Mouse (Mus musculus) midbrain, embryonic 12.5 days (tissue): ENCODE measurements around the gene Sec14l4. TPM values are rescaled to one million over a fixed set of nuclear protein-coding genes. Genes with fewer than 3 reads are reported as not detected.

Source experiments
- ATAC-seq: fragments of 200-750 bp; cut with Nextera tagmentation; 2 replicates; pipeline ENCODE4 v1.8.0; 2017; ENCODE audit warnings: low read depth, moderate TSS enrichment, moderate library complexity; ENCODE audit not compliant: low FRiP score
- H3K27ac ChIP-seq: fragments of 300-500 bp; sonication (generic); replicated peaks from 2 replicates; pipeline ENCODE4 v1.5.1; 2016; ENCODE audit warnings: mild to moderate bottlenecking
- H3K27me3 ChIP-seq: fragments of 300-500 bp; sonication (generic); 2 replicates; pipeline ENCODE4 v1.6.1; 2016; ENCODE audit warnings: mild to moderate bottlenecking
- H3K36me3 ChIP-seq: fragments of 300-500 bp; sonication (generic); 2 replicates; pipeline ENCODE4 v1.6.1; 2016
- H3K4me1 ChIP-seq: fragments of 300-500 bp; sonication (generic); 2 replicates; pipeline ENCODE4 v1.6.1; 2016
- H3K4me2 ChIP-seq: fragments of 300-500 bp; sonication (generic); replicated peaks from 2 replicates; pipeline ENCODE4 v1.6.1; 2016; ENCODE audit warnings: mild to moderate bottlenecking, moderate library complexity
- H3K4me3 ChIP-seq: fragments of 300-500 bp; sonication (generic); 2 replicates; pipeline ENCODE4 v1.5.1; 2016; ENCODE audit warnings: mild to moderate bottlenecking
- H3K9ac ChIP-seq: fragments of 300-500 bp; sonication (generic); replicated peaks from 2 replicates; pipeline ENCODE4 v1.6.1; 2016; ENCODE audit warnings: mild to moderate bottlenecking, moderate library complexity
- H3K9me3 ChIP-seq: fragments of 300-500 bp; sonication (generic); 2 replicates; pipeline ENCODE4 v1.6.1; 2016; ENCODE audit warnings: mild to moderate bottlenecking
- WGBS: fragments of 180-500 bp; shearing (Covaris S2); methylation state at CpG from one replicate; pipeline ENCODE4 v1.1.7; 2016; 5-methylcytosine and 5-hydroxymethylcytosine counted together
- polyA plus RNA-seq: library from polyadenylated mRNA; unstranded; fragments of >200 nt; fragmentation: Nextera tagmentation; extraction: Ambion mirVana; gene quantifications from 2 replicates; pipeline ENCODE4 v1.2.1, GENCODE M21; 2016

Sec14l4 gene
- polyA plus RNA-seq, 1 experiment from 2014 or later = not detected

DNA sequence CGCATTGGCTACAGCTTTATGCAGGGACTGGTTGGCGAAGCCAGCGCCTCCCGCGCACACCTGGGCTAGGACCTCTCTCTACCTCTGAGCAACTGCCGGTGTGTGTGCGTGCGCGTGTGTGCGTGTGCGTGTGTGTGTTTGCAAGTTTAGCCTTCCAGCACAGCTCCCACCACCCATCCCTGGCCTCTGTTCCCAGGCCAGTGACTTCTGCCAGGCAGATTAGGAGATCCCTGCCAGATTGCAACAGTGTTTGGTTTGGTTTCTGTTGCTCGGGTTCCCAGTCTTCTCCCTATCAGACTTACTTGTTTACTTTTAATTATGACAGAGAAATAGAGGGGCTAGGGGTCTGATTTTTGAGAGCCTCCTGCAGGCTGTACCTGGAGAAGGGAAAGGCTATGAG lies 699 bp downstream of the Sec14l4 start:
- no peak overlapping the region for H3K9ac ChIP-seq
- H3K36me3 ChIP-seq = no peaks in the 10 kb centered on the region
- H3K9me3 ChIP-seq = no peaks in the 10 kb centered on the region
- H3K4me3 ChIP-seq = no peak overlapping the region
- H3K4me1 ChIP-seq = no peaks in the 10 kb centered on the region
- WGBS = 38% methylated on average over 12 of the region's 12 CpGs
- no peak for ATAC-seq
- H3K27me3 ChIP-seq = peaks cover 7% of the 10 kb centered on the region
- no peak overlapping the region for H3K4me2 ChIP-seq
- no peak overlapping the region for H3K27ac ChIP-seq

- no peaks in the 10 kb centered on the region for H3K36me3 ChIP-seq
- ATAC-seq = no peak
- H3K4me2 ChIP-seq = no peak overlapping the region
- no peaks in the 10 kb centered on the region for H3K4me1 ChIP-seq
- H3K9me3 ChIP-seq = no peaks in the 10 kb centered on the region
- peaks cover 7% of the 10 kb centered on the region for H3K27me3 ChIP-seq
- H3K27ac ChIP-seq = no peak overlapping the region
- H3K9ac ChIP-seq = no peak overlapping the region
- WGBS = 69% methylated on average over 7 of the region's 7 CpGs
- H3K4me3 ChIP-seq = no peak overlapping the region
Observed at GRCm38 (mm10) chr11:4033471-4033870, 2.2 kb downstream of the Sec14l4 start.

DNA sequence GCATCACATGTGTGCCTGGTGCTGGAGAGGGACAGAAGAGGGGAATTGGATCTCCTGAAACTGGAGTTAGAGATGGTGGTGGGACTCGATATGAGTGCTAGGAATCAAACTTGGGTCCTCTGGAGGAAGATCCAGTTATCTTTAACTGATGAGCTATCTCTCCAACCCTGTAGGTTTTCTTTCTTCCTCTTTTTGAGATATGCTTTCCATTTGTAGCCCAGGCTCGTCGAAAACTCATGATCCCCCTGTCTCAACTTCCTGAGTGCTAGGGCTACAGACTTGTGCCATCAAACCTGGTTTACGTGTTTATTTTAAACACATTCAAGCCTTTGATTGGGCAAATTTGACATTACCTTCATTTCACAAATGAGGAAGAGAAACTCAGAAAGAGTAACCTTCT lies 2.9 kb downstream of the Sec14l4 start:
- Histone ChIP-seq H3K4me1 (no peaks in the 10 kb centered on the region), H3K27me3 (peaks cover 7% of the 10 kb centered on the region), H3K9ac (no peak overlapping the region), H3K36me3 (no peaks in the 10 kb centered on the region), H3K27ac (no peak overlapping the region), H3K4me2 (no peak overlapping the region), H3K9me3 (no peaks in the 10 kb centered on the region), H3K4me3 (no peak overlapping the region)
- ATAC-seq = no peak
- 91% methylated on average over 4 of the region's 4 CpGs for WGBS

- H3K36me3 ChIP-seq = no peaks in the 10 kb centered on the region
- WGBS = 71% methylated on average over 18 of the region's 18 CpGs
Observed at GRCm38 (mm10) chr11:4035116-4035892, 4.0 kb downstream of the Sec14l4 start.

GRCm38 (mm10) chr11:4035916-4036315 lies 4.7 kb downstream of the Sec14l4 start:
- Histone ChIP-seq H3K4me3 (no peak overlapping the region), H3K27me3 (peaks cover 7% of the 10 kb centered on the region), H3K27ac (no peak overlapping the region), H3K4me1 (no peaks in the 10 kb centered on the region), H3K9ac (no peak overlapping the region), H3K4me2 (no peak overlapping the region), H3K36me3 (no peaks in the 10 kb centered on the region), H3K9me3 (no peaks in the 10 kb centered on the region)
- ATAC-seq = no peak
- WGBS = 92% methylated on average over 6 of the region's 6 CpGs

More at GRCm38 (mm10) chr11:4035116-4035892, 4.0 kb downstream of the Sec14l4 start:
- Histone ChIP-seq H3K27me3 (peaks cover 7% of the 10 kb centered on the region), H3K9ac (no peak overlapping the region), H3K4me2 (no peak overlapping the region), H3K4me3 (no peak overlapping the region), H3K27ac (no peak overlapping the region), H3K4me1 (no peaks in the 10 kb centered on the region), H3K9me3 (no peaks in the 10 kb centered on the region)
- no peak for ATAC-seq

DNA sequence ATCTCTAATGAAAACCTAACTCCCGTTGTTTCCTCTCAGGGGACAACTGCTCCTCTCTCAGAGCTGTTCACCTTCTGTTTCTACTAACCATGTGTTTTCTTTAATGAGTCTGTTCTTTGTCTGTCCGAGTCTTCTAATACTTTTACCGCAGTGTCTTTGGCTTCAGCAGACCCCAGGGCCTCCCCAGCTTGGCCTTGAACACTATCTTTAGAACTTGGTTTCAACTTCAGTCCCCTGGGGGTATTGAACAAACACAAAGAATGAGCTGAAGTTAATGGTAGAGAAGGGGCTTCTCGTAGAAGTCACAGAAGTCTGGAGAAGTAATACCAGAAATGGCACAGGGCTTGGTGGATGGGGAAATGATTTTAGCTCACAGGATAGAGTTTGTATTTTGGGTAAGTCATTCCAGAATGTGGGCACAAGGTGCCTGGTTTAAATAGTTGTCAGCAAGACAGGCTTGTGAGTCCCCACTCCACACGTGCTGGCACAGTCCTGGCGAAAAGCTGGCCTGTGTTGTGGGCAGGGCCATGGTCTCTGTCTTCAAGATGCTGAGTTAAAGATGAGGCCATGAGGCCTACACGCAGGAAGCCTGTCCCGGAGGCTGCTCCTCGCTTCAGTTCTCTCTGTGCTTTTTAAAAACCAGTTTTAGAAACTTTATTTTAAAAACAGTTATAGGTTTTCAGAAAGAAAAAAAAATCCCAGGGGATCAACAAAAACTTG lies 5.3 kb downstream of the Sec14l4 start:
- 70% methylated on average over 9 of the region's 9 CpGs for WGBS

DNA sequence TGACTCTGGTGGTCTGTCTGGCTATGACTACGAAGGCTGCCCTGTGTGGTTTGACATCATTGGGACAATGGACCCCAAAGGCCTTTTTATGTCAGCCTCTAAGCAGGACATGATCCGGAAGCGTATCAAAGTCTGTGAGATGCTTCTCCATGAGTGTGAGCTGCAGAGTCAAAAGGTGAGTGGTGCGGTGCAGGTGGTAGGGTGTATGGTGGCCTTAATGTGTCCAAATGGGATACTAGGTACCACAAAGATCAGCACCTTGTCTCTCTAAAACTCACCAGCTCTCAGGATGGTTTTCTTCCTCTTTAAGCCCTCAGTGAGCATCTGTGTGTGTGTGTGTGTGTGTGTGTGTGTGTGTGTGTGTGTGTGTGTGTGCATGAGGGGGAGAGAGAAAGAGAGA lies 8.7 kb downstream of the Sec14l4 start:
- no peaks in the 10 kb centered on the region for H3K9me3 ChIP-seq
- no peaks in the 10 kb centered on the region for H3K36me3 ChIP-seq
- H3K4me1 ChIP-seq = no peaks in the 10 kb centered on the region
- H3K27me3 ChIP-seq = 0 out of 2 replicates have a peak, but pooled peaks cover 3% of the 10 kb centered on the region
- H3K27ac ChIP-seq = no peak overlapping the region
- H3K9ac ChIP-seq = no peak overlapping the region
- no peak for ATAC-seq
- H3K4me2 ChIP-seq = no peak overlapping the region
- no peak overlapping the region for H3K4me3 ChIP-seq
- WGBS = 93% methylated on average over 4 of the region's 4 CpGs

More for the DNA sequence above, 5.3 kb downstream of the Sec14l4 start:
- no peak overlapping the region for H3K4me3 ChIP-seq
- no peak overlapping the region for H3K9ac ChIP-seq
- no peaks in the 10 kb centered on the region for H3K4me1 ChIP-seq
- H3K36me3 ChIP-seq = no peaks in the 10 kb centered on the region
- H3K27ac ChIP-seq = no peak overlapping the region
- no peak overlapping the region for H3K4me2 ChIP-seq
- no peak for ATAC-seq
- peaks cover 4% of the 10 kb centered on the region for H3K27me3 ChIP-seq
- no peaks in the 10 kb centered on the region for H3K9me3 ChIP-seq

DNA sequence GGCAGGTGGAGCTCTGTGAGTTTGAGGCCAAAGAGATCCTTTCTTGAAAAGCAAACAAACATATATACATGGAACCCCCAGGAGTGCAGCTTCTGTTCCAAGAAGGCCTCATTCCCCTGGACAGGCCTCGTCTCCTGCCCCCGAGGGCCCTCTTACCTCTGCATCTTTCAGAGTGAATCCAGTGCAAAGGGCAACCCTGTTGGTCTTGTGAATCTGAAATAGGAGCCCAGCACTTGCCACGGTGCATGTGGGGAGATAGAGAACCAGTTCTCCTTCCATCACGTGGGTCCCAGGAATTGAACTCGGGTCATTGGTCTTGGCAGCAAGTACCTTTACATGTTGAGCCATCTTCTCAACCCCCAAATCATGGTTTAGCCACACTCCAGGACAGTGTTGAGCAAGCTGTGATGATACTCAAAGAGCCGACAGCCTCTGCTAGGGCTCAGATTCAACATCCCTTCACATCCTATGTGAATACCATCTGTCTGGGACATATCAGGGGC lies 9.9 kb downstream of the Sec14l4 start:
- ATAC-seq = no peak

DNA sequence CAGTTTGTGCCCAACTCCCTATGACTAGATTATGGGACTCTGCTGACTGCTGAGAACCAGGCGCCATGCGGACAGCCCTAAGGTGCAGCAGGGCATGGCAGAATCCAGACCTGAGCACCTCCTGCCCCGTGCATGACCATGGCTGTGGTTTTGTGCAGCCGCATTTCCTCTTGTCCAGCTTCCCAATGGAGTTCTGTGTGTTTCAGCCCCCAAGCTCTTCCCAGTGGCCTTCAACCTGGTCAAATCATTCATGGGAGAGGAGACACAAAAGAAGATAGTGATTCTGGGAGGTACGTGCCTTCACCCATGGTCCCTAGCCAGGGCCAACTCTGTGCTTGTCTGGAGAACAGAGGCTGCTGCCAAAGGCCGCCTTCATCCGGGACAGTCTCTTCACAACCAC lies 11.8 kb downstream of the Sec14l4 start:
- H3K9ac ChIP-seq = no peak overlapping the region
- no peak overlapping the region for H3K4me2 ChIP-seq
- H3K27me3 ChIP-seq = 0 out of 2 replicates have a peak, but pooled peaks cover 3% of the 10 kb centered on the region
- H3K9me3 ChIP-seq = no peaks in the 10 kb centered on the region
- ATAC-seq = no peak
- H3K4me3 ChIP-seq = no peak overlapping the region
- no peaks in the 10 kb centered on the region for H3K4me1 ChIP-seq
- WGBS = 86% methylated on average over 7 of the region's 7 CpGs
- H3K27ac ChIP-seq = no peak overlapping the region
- H3K36me3 ChIP-seq = no peaks in the 10 kb centered on the region

More for the DNA sequence above, 9.9 kb downstream of the Sec14l4 start:
- Histone ChIP-seq H3K4me1 (no peaks in the 10 kb centered on the region), H3K36me3 (no peaks in the 10 kb centered on the region), H3K9me3 (no peaks in the 10 kb centered on the region), H3K27me3 (0 out of 2 replicates have a peak, but pooled peaks cover 3% of the 10 kb centered on the region), H3K27ac (no peak overlapping the region), H3K4me2 (no peak overlapping the region), H3K9ac (no peak overlapping the region), H3K4me3 (no peak overlapping the region)
- 79% methylated on average over 6 of the region's 6 CpGs for WGBS

- Histone ChIP-seq H3K4me2 (no peak overlapping the region), H3K36me3 (no peaks in the 10 kb centered on the region), H3K27ac (no peak overlapping the region), H3K4me3 (no peak overlapping the region), H3K9me3 (no peaks in the 10 kb centered on the region), H3K27me3 (0 out of 2 replicates have a peak, but pooled peaks cover 3% of the 10 kb centered on the region), H3K4me1 (no peaks in the 10 kb centered on the region), H3K9ac (no peak overlapping the region)
- ATAC-seq = no peak
- 76% methylated on average over 5 of the region's 5 CpGs for WGBS
Observed at GRCm38 (mm10) chr11:4046526-4046925, 15.3 kb downstream of the Sec14l4 start.

GRCm38 (mm10) chr11:4047766-4048165 lies 16.5 kb downstream of the Sec14l4 start:
- Histone ChIP-seq H3K36me3 (no peaks in the 10 kb centered on the region), H3K9me3 (no peaks in the 10 kb centered on the region), H3K27ac (no peak overlapping the region), H3K4me2 (no peak overlapping the region), H3K9ac (no peak overlapping the region), H3K4me1 (no peaks in the 10 kb centered on the region), H3K27me3 (0 out of 2 replicates have a peak, but pooled peaks cover 3% of the 10 kb centered on the region), H3K4me3 (no peak overlapping the region)
- no peak for ATAC-seq
- WGBS = 84% methylated on average over 2 of the region's 2 CpGs

- Histone ChIP-seq H3K4me2 (no peak overlapping the region), H3K4me1 (no peaks in the 10 kb centered on the region), H3K27ac (no peak overlapping the region), H3K9ac (no peak overlapping the region), H3K9me3 (no peaks in the 10 kb centered on the region), H3K27me3 (0 out of 2 replicates have a peak, but pooled peaks cover 3% of the 10 kb centered on the region), H3K4me3 (no peak overlapping the region), H3K36me3 (no peaks in the 10 kb centered on the region)
- 85% methylated on average over 6 of the region's 6 CpGs for WGBS
- no peak for ATAC-seq
Observed at GRCm38 (mm10) chr11:4048438-4048837, 17.2 kb downstream of the Sec14l4 start.
